Mouse (Mus musculus) hindbrain, embryonic 16.5 days (tissue): ENCODE measurements at regions not wholly inside any gene's neighbourhood (a gene's known extent, or its start where the extent isn't known, plus 50 kb on each side); places are given as distances from the start of the nearest gene placed in this dataset.
"Not testable (repeated sequence)": the region's sequence is repeated elsewhere in the genome, so short reads cannot be mapped to it uniquely, and the experiment has no call there.

Experiments used
- ATAC-seq: fragments of 200-750 bp; cut with Nextera tagmentation; 2 replicates; pipeline ENCODE4 v1.8.0; 2017; ENCODE audit warnings: moderate TSS enrichment, moderate library complexity
- H3K27ac ChIP-seq: fragments of 300-500 bp; sonication (generic); 2 replicates; pipeline ENCODE4 v1.5.1; 2014; ENCODE audit warnings: low read depth, mild to moderate bottlenecking, control low read depth, low read length, moderate library complexity
- H3K27me3 ChIP-seq: fragments of 300-500 bp; sonication (generic); replicated peaks from 2 replicates; pipeline ENCODE4 v1.6.1; 2014; ENCODE audit warnings: low read length; ENCODE audit not compliant: control insufficient read depth, insufficient read depth
- H3K36me3 ChIP-seq: fragments of 300-500 bp; sonication (generic); 2 replicates; pipeline ENCODE4 v1.6.1; 2014; ENCODE audit warnings: mild to moderate bottlenecking, low read length, moderate library complexity, mixed read lengths; ENCODE audit not compliant: control insufficient read depth, insufficient read depth
- H3K4me1 ChIP-seq: fragments of 300-500 bp; sonication (generic); 2 replicates; pipeline ENCODE4 v1.6.1; 2014; ENCODE audit warnings: low read depth, low read length; ENCODE audit not compliant: control insufficient read depth, insufficient read depth
- H3K4me2 ChIP-seq: fragments of 300-500 bp; sonication (generic); 2 replicates; pipeline ENCODE4 v1.6.1; 2014; ENCODE audit warnings: mild to moderate bottlenecking, low read length, control low read depth, moderate library complexity
- H3K4me3 ChIP-seq: fragments of 300-500 bp; sonication (generic); 2 replicates; pipeline ENCODE4 v1.5.1; 2014; ENCODE audit warnings: mild to moderate bottlenecking, low read length, control low read depth, moderate library complexity
- H3K9ac ChIP-seq: fragments of 300-500 bp; sonication (generic); 2 replicates; pipeline ENCODE4 v1.6.1; 2014; ENCODE audit warnings: low read depth, mild to moderate bottlenecking, control low read depth, low read length, moderate library complexity
- H3K9me3 ChIP-seq: fragments of 300-500 bp; sonication (generic); 2 replicates; pipeline ENCODE4 v1.6.1; 2014; ENCODE audit warnings: mild to moderate bottlenecking, low read length, moderate library complexity; ENCODE audit not compliant: control insufficient read depth
- WGBS: fragments of 180-500 bp; shearing (Covaris S2); extraction: QIAGEN DNeasy Blood & Tissue Kit; methylation state at CpG from one replicate; pipeline ENCODE4 v1.1.7; 2014; 5-methylcytosine and 5-hydroxymethylcytosine counted together

DNA sequence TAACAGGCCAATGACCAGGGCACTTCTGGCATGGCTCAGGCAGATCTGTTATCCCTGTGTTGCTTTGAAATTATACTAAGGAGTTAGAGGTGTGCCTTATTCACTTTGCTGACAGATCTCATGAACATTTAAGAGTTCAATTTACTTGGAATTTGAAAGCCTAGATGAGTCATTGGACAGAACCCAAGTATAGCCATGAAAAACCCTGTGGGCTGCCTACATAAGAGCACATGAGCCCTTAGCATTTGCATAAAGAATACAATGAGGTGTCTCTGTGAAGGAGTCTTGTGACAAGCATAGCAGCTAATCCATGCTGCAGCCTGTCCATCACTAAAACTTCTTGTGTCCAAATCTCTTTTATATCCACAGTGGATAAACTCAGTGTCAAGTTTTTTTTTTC is 303.2 kb upstream of the Klf6 start:
- H3K4me2 ChIP-seq = no peak overlapping the region
- no peak for ATAC-seq
- H3K4me1 ChIP-seq = no peaks in the 10 kb centered on the region
- no peaks in the 10 kb centered on the region for H3K9me3 ChIP-seq
- H3K4me3 ChIP-seq = no peak overlapping the region
- H3K36me3 ChIP-seq = no peaks in the 10 kb centered on the region
- H3K27ac ChIP-seq = no peak overlapping the region
- H3K9ac ChIP-seq = no peak overlapping the region
- H3K27me3 ChIP-seq = no peaks in the 10 kb centered on the region

DNA sequence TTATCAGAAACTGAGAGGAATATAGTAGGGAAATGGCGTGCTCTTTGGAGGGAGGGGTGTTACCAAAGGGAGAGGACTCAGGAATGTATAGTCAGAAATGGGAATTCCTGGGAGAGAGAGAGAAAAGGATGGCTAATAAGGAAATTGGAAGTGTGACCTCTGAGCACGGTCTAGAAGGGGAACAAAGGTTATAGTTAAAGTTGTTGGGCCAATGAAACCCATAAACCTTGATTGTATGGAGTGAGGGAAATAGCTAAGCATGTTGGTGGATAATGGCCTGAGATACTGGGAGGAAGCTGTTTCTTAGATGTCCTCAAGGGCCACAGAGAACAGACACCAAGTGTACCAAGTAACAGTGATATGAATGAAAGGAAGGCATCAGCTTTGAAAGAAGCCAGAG is 294.8 kb upstream of the Klf6 start:
- Histone ChIP-seq H3K9ac (no peak overlapping the region), H3K4me1 (no peaks in the 10 kb centered on the region), H3K27ac (no peak overlapping the region), H3K27me3 (no peaks in the 10 kb centered on the region), H3K9me3 (no peaks in the 10 kb centered on the region), H3K4me2 (no peak overlapping the region), H3K36me3 (no peaks in the 10 kb centered on the region), H3K4me3 (no peak overlapping the region)
- no peak for ATAC-seq
- 81% methylated on average over 2 of the region's 2 CpGs for WGBS

DNA sequence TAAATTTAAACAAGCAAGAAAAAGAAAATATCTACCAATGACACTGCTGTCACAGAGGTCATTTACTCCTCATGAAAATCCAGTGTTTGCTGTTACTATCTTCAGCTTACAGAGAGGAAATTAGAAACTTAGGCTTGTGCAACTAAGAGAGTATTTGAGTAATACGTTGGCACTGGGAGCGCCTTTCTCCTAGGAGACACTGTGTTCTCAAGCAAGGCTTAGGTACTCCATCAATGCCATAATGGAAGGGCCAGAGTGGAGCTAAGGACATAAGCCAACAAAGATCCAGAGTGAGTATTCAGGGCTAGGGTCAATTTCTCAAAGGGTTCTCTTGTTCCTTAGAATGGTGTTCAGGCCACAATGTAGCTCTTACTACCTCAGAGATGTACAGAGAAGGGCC is 294.4 kb upstream of the Klf6 start:
- no peaks in the 10 kb centered on the region for H3K4me1 ChIP-seq
- ATAC-seq = no peak
- 88% methylated on average over 2 of the region's 2 CpGs for WGBS
- no peaks in the 10 kb centered on the region for H3K27me3 ChIP-seq
- H3K36me3 ChIP-seq = no peaks in the 10 kb centered on the region
- no peak overlapping the region for H3K27ac ChIP-seq
- H3K9me3 ChIP-seq = no peaks in the 10 kb centered on the region
- no peak overlapping the region for H3K9ac ChIP-seq
- H3K4me3 ChIP-seq = no peak overlapping the region
- H3K4me2 ChIP-seq = no peak overlapping the region

DNA sequence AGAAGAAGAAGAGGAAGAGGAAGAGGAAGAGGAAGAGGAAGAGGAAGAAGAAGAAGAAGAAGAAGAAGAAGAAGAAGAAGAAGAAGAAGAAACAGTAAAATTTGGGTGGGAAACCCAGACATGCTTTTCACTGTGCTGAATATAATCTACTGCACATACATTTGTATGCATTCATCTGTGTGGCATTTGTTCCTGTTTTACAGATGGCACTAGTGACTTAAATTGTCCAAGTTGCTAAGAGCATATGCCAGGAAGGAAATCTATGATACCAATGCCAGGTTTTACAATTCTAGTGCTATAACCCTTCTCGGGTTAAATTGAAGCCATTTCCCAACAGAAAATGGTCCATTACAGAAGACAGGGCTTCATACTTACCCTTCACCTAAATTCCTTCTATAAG is 291.7 kb upstream of the Klf6 start:
- ATAC-seq = no peak
- Histone ChIP-seq H3K27ac (no peak overlapping the region), H3K4me3 (no peak overlapping the region), H3K27me3 (no peaks in the 10 kb centered on the region), H3K4me2 (no peak overlapping the region), H3K9ac (no peak overlapping the region), H3K36me3 (no peaks in the 10 kb centered on the region), H3K9me3 (no peaks in the 10 kb centered on the region), H3K4me1 (no peaks in the 10 kb centered on the region)
- 91% methylated on average over 1 of the region's 1 CpGs for WGBS

DNA sequence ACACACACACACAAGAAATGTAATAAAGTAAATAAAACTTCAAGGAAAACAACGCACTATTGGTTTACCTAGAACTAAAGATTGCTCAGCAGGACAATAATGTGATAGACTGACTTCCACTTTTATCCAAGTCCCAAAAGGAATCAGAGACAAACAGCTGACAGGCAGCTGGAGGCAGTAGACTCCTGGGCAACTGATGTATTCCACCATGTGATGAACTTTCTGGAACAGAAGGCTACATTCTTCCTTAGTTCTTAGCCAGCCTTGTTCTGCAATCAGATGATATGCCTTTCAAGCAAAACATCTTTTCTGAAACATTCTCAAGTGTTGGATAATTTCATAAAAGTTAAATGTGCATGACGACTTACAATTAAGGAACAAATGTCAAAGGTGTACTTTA is 290.9 kb upstream of the Klf6 start:
- Histone ChIP-seq H3K27me3 (no peaks in the 10 kb centered on the region), H3K9ac (no peak overlapping the region), H3K4me3 (no peak overlapping the region), H3K36me3 (no peaks in the 10 kb centered on the region), H3K4me2 (no peak overlapping the region), H3K9me3 (no peaks in the 10 kb centered on the region), H3K27ac (no peak overlapping the region), H3K4me1 (no peaks in the 10 kb centered on the region)
- 91% methylated on average over 2 of the region's 2 CpGs for WGBS
- no peak for ATAC-seq

DNA sequence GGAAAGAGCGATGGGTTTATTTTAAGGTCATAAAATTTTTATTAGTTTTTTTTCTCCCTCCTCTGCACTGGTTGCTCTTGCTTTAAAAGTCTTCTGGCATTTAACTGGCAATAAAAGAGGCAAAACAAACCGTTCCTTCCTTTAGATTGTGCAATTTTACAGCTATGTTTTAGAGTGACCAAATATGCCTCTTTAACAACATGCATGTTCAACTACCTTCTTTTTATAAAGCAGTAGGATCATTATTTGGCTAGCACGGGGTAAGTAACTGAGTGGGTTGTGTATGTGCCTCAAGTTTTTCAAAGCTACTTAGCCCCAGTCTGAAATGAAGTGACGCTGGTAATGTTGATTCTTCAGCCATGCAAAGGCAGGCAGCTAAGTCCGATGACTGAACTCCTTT is 284.7 kb upstream of the Klf6 start:
- H3K9me3 ChIP-seq = no peaks in the 10 kb centered on the region
- no peaks in the 10 kb centered on the region for H3K27me3 ChIP-seq
- no peaks in the 10 kb centered on the region for H3K4me1 ChIP-seq
- no peak for ATAC-seq
- WGBS = 84% methylated on average over 5 of the region's 5 CpGs
- no peak overlapping the region for H3K27ac ChIP-seq
- H3K4me3 ChIP-seq = no peak overlapping the region
- no peaks in the 10 kb centered on the region for H3K36me3 ChIP-seq
- no peak overlapping the region for H3K4me2 ChIP-seq
- H3K9ac ChIP-seq = no peak overlapping the region

DNA sequence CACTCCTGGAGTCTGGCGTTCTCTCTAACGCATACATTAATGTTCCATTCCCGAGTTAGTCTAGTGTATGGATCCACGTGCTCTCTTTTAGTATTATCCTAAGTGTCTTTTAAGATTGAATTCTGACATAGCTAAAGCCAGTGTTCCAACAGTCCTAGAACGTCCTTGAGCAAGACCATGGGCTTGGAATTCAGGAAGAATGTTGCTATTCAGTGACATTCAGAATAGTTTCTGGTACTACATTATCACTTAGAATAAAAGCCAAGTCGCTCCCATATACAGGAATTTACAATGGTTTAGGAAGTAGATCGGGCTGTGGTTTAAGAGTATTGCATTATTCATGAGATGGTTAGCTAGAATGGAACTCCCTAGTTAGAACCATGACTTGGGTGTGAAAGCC is 277.6 kb upstream of the Klf6 start:
- H3K4me1 ChIP-seq, H3K9ac ChIP-seq, H3K36me3 ChIP-seq, ATAC-seq, H3K4me2 ChIP-seq, H3K27me3 ChIP-seq, H3K4me3 ChIP-seq, H3K9me3 ChIP-seq, H3K27ac ChIP-seq: not testable (repeated sequence)
- WGBS = 87% methylated on average over 7 of the region's 7 CpGs

DNA sequence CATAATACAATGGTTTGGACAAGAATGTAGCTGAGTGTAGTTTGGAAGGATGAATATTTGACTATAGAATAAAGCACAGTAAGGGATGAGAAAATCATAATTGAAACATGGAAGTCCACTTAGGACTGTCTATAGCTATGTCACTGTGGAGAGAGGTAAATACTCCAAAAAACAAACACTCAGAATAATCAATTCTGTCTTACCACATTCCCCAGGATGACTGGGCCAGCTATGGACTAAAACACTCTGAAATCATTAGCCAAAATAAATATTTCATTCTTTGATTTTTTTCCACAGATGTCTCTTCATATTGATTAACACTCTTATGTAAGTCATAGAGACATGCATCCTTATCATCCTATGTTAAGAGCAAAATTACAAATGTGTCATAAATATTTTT is 274.1 kb upstream of the Klf6 start:
- Histone ChIP-seq H3K36me3 (no peaks in the 10 kb centered on the region), H3K4me3 (no peak overlapping the region), H3K4me2 (no peak overlapping the region), H3K9me3 (no peaks in the 10 kb centered on the region), H3K27me3 (no peaks in the 10 kb centered on the region), H3K27ac (no peak overlapping the region), H3K9ac (no peak overlapping the region), H3K4me1 (no peaks in the 10 kb centered on the region)
- no peak for ATAC-seq

DNA sequence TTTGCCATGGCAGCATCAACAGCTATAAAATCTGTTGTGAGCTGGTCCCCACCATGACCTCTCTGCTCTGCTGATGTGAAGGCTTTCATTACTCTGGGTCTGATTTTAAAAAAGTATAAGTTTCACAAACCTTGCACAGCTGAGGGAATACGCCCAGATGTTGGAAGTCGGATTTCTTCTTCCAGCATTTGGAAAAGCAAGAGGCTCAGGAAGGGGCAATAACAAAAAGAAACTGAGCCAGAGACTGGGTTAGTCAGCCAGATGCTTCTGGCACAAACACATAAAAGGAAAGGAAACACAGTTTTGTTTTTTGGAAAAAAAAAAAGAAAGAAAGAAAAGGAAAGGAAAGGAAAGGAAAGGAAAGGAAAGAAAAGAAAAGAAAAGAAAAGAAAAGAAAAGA is 270.0 kb upstream of the Klf6 start:
- no peaks in the 10 kb centered on the region for H3K9me3 ChIP-seq
- no peak overlapping the region for H3K4me3 ChIP-seq
- WGBS = 68% methylated on average over 2 of the region's 2 CpGs
- no peak overlapping the region for H3K9ac ChIP-seq
- no peak for ATAC-seq
- H3K27me3 ChIP-seq = no peaks in the 10 kb centered on the region
- H3K4me1 ChIP-seq = no peaks in the 10 kb centered on the region
- no peak overlapping the region for H3K4me2 ChIP-seq
- no peak overlapping the region for H3K27ac ChIP-seq
- H3K36me3 ChIP-seq = no peaks in the 10 kb centered on the region

DNA sequence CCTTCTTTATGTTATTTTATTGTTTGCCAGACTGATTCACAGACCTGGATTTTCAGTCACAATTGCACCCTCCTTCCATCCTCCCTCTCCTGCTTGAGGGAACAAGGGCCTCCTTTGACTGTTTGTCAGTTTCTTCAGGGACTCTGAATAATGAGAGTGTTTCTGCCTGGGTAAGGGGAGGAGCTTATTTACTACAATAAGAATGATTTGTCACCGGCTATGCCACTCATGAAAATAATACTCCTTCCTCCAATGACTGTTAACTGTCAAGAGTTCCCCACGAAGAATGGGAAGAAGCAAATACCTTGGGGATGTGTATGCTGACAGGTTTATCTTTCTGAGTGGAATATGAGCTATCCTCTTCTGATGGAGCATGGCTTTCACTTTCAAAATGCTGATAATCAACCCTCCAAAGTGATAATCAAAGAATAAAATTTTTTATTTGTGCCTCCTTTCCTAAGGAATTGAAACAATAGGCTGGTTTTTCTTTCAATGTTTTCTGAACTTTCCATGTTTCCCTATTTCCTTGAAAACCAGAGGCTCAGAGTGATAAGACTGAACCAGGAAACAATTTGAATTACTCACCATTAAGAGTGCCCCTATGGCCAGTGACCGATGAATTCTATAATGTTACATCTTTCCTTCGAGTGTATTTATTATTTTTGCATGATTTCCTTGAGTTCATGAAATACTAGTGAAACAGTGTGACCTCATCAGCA is 269.3 kb upstream of the Klf6 start:
- H3K27me3 ChIP-seq = no peaks in the 10 kb centered on the region
- H3K4me2 ChIP-seq = no peak overlapping the region
- 49% methylated on average over 4 of the region's 4 CpGs for WGBS
- no peak overlapping the region for H3K4me3 ChIP-seq
- no peaks in the 10 kb centered on the region for H3K4me1 ChIP-seq
- no peaks in the 10 kb centered on the region for H3K9me3 ChIP-seq
- no peak for ATAC-seq
- no peak overlapping the region for H3K27ac ChIP-seq
- no peaks in the 10 kb centered on the region for H3K36me3 ChIP-seq
- H3K9ac ChIP-seq = no peak overlapping the region
